ENCODE assay signal across 9 mouse cellular contexts in the genomic region with DNA sequence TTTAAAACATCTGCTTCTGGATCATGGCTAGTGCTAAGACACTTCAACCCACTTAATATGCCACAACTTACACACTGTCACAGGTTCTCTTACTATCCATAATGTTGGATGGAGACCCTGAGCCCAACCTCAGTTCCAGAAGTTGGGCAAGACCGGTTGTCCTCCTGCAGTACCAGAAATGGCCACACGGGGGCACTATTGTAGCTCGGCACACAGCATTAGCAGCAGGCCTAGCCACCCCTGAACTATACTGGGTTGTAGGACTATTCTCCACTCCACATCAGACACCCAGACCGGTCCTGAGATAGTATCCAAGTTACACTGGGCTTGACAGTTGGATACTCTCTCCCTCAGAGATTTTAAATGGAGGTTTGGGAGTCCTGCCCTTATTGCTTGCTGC. TPM values are rescaled to one million over a fixed set of nuclear protein-coding genes. Genes with fewer than 3 reads are reported as not detected.
DNase-seq lines count a peak whose midpoint lies in the region; ATAC-seq and TF ChIP-seq lines count a peak whose summit lies in the region.
"Had no signal": no experiment of that assay in that cellular context is flagged by ENCODE, and none has a peak within 500 bp of the region (broad histone marks: within the 10 kb centered on the region; RNA-seq: fewer than 3 reads in every experiment).

No protein-coding gene starts in this region.

- no peak for TF ChIP-seq POLR2A in lung, adult 2 months (IDR thresholded peaks at IDR 0.05; ENCODE audit: borderline replicate concordance, extremely low read depth, low read depth, low read length)

- peaks cover 4% of the 10 kb centered on the region; the same call in 1 of the 2 replicates for H3K27me3 ChIP-seq in G1E (ENCODE audit: insufficient read depth, low read length)
- H3K27me3 ChIP-seq in forebrain, postnatal 0 days (ENCODE audit: insufficient read depth, low read length) = no peaks in the 10 kb centered on the region

- ATAC-seq in G1E (ENCODE audit: extremely low read depth, insufficient number of reproducible peaks, low FRiP score, poor library complexity, severe bottlenecking) = peak; percentile 41; the same call in 1 of the 2 replicates
- peak; percentile 75 for ATAC-seq in forebrain, postnatal 0 days
- peak; percentile 73 to 74 for ATAC-seq in hematopoietic stem cell, adult 5-6 weeks (replicated peaks in 1 of 2; ENCODE audit: insufficient read depth in 1 of 2, low FRiP score in 2 of 2, low TSS enrichment in 1 of 2, low read depth in 1 of 2, poor library complexity in 2 of 2, severe bottlenecking in 2 of 2)

- no peak overlapping the region for H3K4me2 ChIP-seq in forebrain, postnatal 0 days (ENCODE audit: low read depth)

- 1% methylated on average over 4 of the region's 4 CpGs for WGBS in forebrain, postnatal 0 days
- whole genome bisulfite sequencing in lung, adult 2 months = under 1% methylated on average over 4 of the region's 4 CpGs

- no peaks in the 10 kb centered on the region for H3K4me1 ChIP-seq in G1E (ENCODE audit: insufficient read depth, low read depth, low read length)
- peaks cover 2% of the 10 kb centered on the region; the same call in 1 of the 2 replicates for H3K4me1 ChIP-seq in forebrain, postnatal 0 days (ENCODE audit: insufficient read depth)
- no peaks in the 10 kb centered on the region for H3K4me1 ChIP-seq in lung, adult 2 months (ENCODE audit: control insufficient read depth, insufficient read depth, low read length)

- TF ChIP-seq CTCF in G1E (IDR thresholded peaks at IDR 0.05; ENCODE audit: low read depth, low read length) = peak; percentile 100
- TF ChIP-seq CTCF in forebrain, postnatal 0 days (IDR thresholded peaks at IDR 0.05; ENCODE audit: low read depth) = peak; percentile 99
- TF ChIP-seq CTCF in layer of hippocampus, adult 2 months (conservative IDR thresholded peaks at IDR 0.05) = peak; percentile 100
- TF ChIP-seq CTCF in lung, adult 2 months (IDR thresholded peaks at IDR 0.05; ENCODE audit: insufficient read depth, low read length) = peak; percentile 96

- DNase-seq in G1E (ENCODE audit: low spot score) = peak; percentile 75
- peak; percentile 73 to 84 for DNase-seq in cerebellum, adult 18-20 months
- peak; percentile 91 for DNase-seq in forebrain, postnatal 0 days
- peak; percentile 58 to 88 for DNase-seq in layer of hippocampus, adult 2 months (ENCODE audit: low spot score in 2 of 2)
- peak; percentile 82 for DNase-seq in lung, adult 2 months
- DNase-seq in ovary, adult 18-20 months (ENCODE audit: low spot score) = peak; percentile 37
- DNase-seq in thymus, adult 18-20 months = peak; percentile 13 to 24

- no peak overlapping the region for H3K9ac ChIP-seq in forebrain, postnatal 0 days

- no peaks in the 10 kb centered on the region for H3K9me3 ChIP-seq in G1E (replicated peaks)
- H3K9me3 ChIP-seq in forebrain, postnatal 0 days (ENCODE audit: low read length) = no peaks in the 10 kb centered on the region

- H3K36me3 ChIP-seq in G1E (replicated peaks) = no peaks in the 10 kb centered on the region
- H3K36me3 ChIP-seq in forebrain, postnatal 0 days (ENCODE audit: insufficient read depth) = no peaks in the 10 kb centered on the region

- H3K27ac ChIP-seq in forebrain, postnatal 0 days (ENCODE audit: low read depth, low read length) = no peak overlapping the region
- H3K27ac ChIP-seq in layer of hippocampus, adult 2 months = no peak overlapping the region
- H3K27ac ChIP-seq: macrophage had no signal

- no peak overlapping the region for H3K4me3 ChIP-seq in G1E (ENCODE audit: low read depth, low read length)
- no peak overlapping the region for H3K4me3 ChIP-seq in forebrain, postnatal 0 days (ENCODE audit: low read depth, low read length)
- no peak overlapping the region for H3K4me3 ChIP-seq in layer of hippocampus, adult 2 months
- no peak overlapping the region for H3K4me3 ChIP-seq in lung, adult 2 months (replicated peaks; ENCODE audit: extremely low read depth, low read depth, low read length)

RNA-seq across cellular contexts. Expression of gene Crocc2, which starts 5.9 kb away (rescaled TPM):
- total RNA-seq in G1E (2014; fragmentation: Nextera tagmentation) (not detected in 2 replicates), G1E (2017) (0.06 and 0.11 TPM in 2 replicates)
- polyA plus RNA-seq in G1E (2012) = not detected in 2 replicates
- 1.9 and 2.7 TPM in 2 replicates for total RNA-seq in forebrain, postnatal 0 days (2014; rRNA removed)
- 0.43 and 0.92 TPM in 2 replicates for polyA plus RNA-seq in forebrain, postnatal 0 days (2015; fragmentation: Nextera tagmentation; extraction: Ambion mirVana)
- 0.10 TPM in 1 of 2 replicates, not detected in the other for total RNA-seq in hematopoietic stem cell, adult 5-6 weeks (2017)
- total RNA-seq in layer of hippocampus, adult 2 months (2021) = under 1 TPM; 0.22 to 0.36 TPM
- polyA plus RNA-seq in lung, adult 2 months (2012; rRNA removed) = 2.2 and 2.8 TPM in 2 replicates
- polyA plus RNA-seq: macrophage had no signal

RNA-seq across cellular contexts. Expression of gene 2310007B03Rik, which starts 13.7 kb away (rescaled TPM):
- not detected in 2 replicates for total RNA-seq in G1E (2014; fragmentation: Nextera tagmentation)
- 0.05 TPM in 1 of 2 replicates, not detected in the other for total RNA-seq in G1E (2017)
- not detected in 2 replicates for polyA plus RNA-seq in G1E (2012)
- 0.23 TPM in 1 of 2 replicates, not detected in the other for total RNA-seq in forebrain, postnatal 0 days (2014; rRNA removed)
- polyA plus RNA-seq in forebrain, postnatal 0 days (2015; fragmentation: Nextera tagmentation; extraction: Ambion mirVana) = 0.14 and 0.25 TPM in 2 replicates
- total RNA-seq in hematopoietic stem cell, adult 5-6 weeks (2017) = not detected in 2 replicates
- total RNA-seq in layer of hippocampus, adult 2 months (2021) = not detected
- 72.6 and 75.8 TPM in 2 replicates for polyA plus RNA-seq in lung, adult 2 months (2012; rRNA removed)
- polyA plus RNA-seq: macrophage had no signal

RNA-seq across cellular contexts. Expression of gene Agxt, which starts 39.4 kb away (rescaled TPM):
- total RNA-seq in G1E (2014; fragmentation: Nextera tagmentation) (not detected in 2 replicates), G1E (2017) (not detected in 2 replicates)
- not detected in 2 replicates for polyA plus RNA-seq in G1E (2012)
- not detected in 2 replicates for total RNA-seq in forebrain, postnatal 0 days (2014; rRNA removed)
- polyA plus RNA-seq in forebrain, postnatal 0 days (2015; fragmentation: Nextera tagmentation; extraction: Ambion mirVana) = not detected in 2 replicates
- not detected in 2 replicates for total RNA-seq in hematopoietic stem cell, adult 5-6 weeks (2017)
- total RNA-seq in layer of hippocampus, adult 2 months (2021) = not detected
- polyA plus RNA-seq in lung, adult 2 months (2012; rRNA removed) = not detected in 2 replicates
- polyA plus RNA-seq: macrophage had no signal

Comparison
In these comparisons a context has a peak if more than half of its experiments do, and no peak if none do; other contexts are left out.
1. DNase-seq: peak in every context shown above with its lines; median percentile 91 in forebrain, postnatal 0 days; 82 in lung, adult 2 months; 78 in cerebellum, adult 18-20 months; 75 in G1E; 73 in layer of hippocampus, adult 2 months; 37 in ovary, adult 18-20 months; 18 in thymus, adult 18-20 months.